Mouse (Mus musculus) granulocyte monocyte progenitor cell, adult 5-6 weeks (primary cell): Measurements from ENCODE around the gene Tmem221. TPM values are rescaled to one million over a fixed set of nuclear protein-coding genes. Genes with fewer than 3 reads are reported as not detected.

ENCODE experiments used
- ATAC-seq: replicated peaks from 2 replicates; pipeline ENCODE4 v1.8.0; 2016; ENCODE audit warnings: mild to moderate bottlenecking, moderate TSS enrichment, inconsistent platforms; ENCODE audit not compliant: poor library complexity, severe bottlenecking
- total RNA-seq, 2 experiments: library from RNA; stranded (forward) in 1 of 2; stranded (reverse) in 1 of 2; fragments of 200-712, 200-1000 nt in 1 of 2; fragments of >200 nt in 1 of 2; fragmentation: Nextera tagmentation in 1 of 2; gene quantifications; 2 replicates each; pipeline ENCODE4 v1.2.3; 2014 to 2017

Gene Tmem221
- not detected in 2 replicates for total RNA-seq (2014; fragmentation: Nextera tagmentation)
- total RNA-seq (2017) = not detected in 2 replicates

- peak; percentile 22 for ATAC-seq
Observed at GRCm38 (mm10) chr8:71558071-71558957, at the start of gene Tmem221. Gene Tmem221, minus strand, starts transcription at chr8:71558871.

- ATAC-seq = no peak
Observed at GRCm38 (mm10) chr8:71604021-71604420, 45.4 kb upstream of the Tmem221 start.

DNA sequence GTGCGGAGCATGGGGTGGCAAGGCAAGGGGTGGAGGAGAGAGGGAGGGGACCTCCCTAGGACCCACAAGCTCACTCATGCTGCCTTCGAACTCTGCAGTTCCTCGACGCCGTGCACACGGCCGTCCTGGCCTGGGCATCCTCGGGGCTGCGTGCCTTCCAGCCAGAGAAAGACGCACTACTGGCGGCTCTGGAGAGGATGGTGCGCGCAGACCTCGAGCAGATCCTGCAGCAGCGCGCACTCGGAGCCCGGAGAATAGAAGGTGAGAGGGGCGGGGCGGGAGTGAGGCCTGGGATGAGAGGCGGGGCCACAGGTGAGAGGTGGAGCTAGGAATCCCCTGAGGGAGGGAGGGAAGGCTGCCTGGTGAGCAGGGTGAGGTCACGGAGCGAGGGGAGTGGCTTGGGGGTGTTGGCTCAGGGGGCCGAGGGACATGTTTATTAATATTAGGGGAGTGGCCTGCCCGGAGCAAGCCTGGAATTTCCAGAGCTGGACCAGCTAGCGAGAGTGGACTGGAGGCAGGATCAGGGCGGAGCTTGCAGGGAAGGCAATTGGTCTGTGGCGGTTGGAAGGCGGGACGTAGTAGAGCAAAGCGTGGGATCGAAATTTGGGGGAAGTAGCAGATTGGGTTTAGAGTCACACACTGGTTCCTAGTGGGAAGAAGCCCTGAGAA, 44.1 kb upstream of the Tmem221 start:
- peak; percentile 67 for ATAC-seq

DNA sequence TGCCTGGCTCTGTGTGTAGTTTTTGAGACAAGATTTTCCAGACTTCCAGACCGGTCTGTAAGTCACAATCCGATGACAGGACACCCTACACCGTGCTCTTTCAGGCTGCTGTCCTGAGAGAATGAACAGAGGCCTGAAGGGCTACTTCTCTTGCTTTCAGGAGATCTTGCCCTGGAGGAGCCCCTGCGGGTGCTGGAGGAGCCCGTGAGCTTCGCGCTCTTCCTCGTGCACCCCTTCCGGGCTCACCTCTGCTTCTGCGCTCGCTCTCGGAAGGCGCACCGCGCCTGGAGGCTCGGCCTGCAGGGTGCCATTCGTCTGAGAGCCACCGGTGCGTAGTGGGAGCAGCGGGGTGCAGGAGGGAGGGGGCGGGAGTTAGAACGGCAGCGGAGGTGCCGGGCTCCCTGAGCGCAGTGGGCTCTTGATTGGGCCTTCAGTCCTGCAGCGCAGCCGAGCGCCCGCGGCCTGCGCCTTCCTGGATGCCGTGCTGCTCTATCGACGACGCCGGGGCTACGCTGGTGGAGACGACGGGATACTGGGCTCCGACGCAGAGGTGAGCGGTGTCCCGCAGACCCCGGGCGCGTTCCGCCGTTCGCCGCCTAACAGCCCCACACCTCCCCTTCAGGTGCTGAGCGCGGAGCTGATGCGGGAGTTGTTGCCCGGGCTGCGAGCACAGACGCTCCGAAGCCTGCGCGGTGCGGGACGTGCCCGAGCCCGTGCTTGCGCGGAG, 43.4 kb upstream of the Tmem221 start:
- peak; percentile 33 for ATAC-seq

GRCm38 (mm10) chr8:71598841-71599240, 40.2 kb upstream of the Tmem221 start:
- no peak for ATAC-seq

DNA sequence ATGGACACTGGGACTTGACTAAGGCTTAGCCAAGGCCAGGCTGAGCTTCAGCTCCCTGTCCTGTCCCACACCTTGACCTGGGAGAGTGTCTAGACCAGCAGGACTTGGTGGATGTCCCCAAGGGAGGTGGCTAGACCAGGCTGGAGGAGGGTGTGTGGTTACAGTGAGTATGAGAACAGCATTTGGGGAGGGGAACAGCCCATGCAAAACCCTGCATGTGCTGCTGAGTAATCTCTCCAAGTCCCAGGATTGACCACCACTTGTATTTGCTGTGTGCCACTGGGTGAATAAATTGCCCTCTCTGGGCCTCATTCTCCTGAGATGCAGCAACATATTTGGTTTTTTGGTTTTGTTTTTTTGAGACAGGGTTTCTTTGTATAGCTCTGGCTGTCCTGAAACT, 39.7 kb upstream of the Tmem221 start:
- no peak for ATAC-seq

- ATAC-seq = no peak
Observed at GRCm38 (mm10) chr8:71597451-71597850, 38.8 kb upstream of the Tmem221 start, which contains the start of gene Fam129c. Gene Fam129c, plus strand, starts transcription at chr8:71597648.

GRCm38 (mm10) chr8:71596798-71597197, 38.1 kb upstream of the Tmem221 start:
- peak; percentile 17; the same call in 1 of the 2 replicates for ATAC-seq

GRCm38 (mm10) chr8:71596384-71596783, 37.7 kb upstream of the Tmem221 start:
- no peak for ATAC-seq

GRCm38 (mm10) chr8:71595862-71596261, 37.2 kb upstream of the Tmem221 start:
- peak; percentile 55 for ATAC-seq

DNA sequence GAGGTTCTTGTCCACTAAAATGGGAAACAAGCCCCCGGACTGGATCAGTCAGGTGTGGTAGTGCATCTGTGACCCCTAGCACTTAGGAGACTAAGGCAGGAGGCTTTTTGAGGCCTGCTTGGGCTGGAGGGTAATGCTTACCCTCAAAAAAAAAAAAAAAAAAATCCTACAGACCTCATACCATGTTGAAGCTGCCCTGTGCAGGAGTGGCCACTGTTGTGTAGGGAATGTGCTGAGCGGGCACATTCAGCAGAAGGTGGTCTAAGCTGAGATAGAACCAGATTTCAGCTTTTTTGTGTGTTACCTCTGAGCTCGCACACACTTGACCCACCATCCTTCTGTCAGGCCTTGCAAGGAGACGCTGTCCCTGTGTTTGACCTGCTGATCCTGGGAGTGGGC, 35.7 kb upstream of the Tmem221 start:
- ATAC-seq = no peak

GRCm38 (mm10) chr8:71593556-71594323, 35.1 kb upstream of the Tmem221 start:
- 0 out of 2 replicates have a peak, but pooled peaks have one; percentile 10 for ATAC-seq

GRCm38 (mm10) chr8:71592374-71593170, 33.9 kb upstream of the Tmem221 start:
- ATAC-seq = peak; percentile 12; the same call in 1 of the 2 replicates

GRCm38 (mm10) chr8:71591471-71592373, 33.1 kb upstream of the Tmem221 start, which contains the start of gene Pgls:
Gene Pgls, plus strand, starts transcription at chr8:71592176.
- ATAC-seq = peak; percentile 61

DNA sequence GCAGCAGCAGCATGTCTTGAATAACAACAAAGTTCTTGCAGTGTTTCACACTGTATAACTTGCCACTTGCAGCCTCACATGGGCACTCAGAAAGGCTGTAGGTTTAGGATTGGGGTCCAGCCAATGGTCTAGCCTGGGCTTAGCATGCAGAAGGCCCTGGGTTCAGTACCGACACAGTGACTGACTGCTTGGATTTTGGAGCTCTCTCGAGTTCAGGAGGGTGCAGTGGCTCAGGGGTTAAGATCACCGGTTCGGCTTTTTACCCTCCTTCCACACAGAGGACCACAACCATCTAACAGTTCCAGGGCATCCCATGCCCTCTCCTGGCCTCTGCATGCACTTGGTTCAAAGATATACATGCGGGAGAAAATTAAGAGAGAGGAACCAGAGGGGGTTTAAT, 32.3 kb upstream of the Tmem221 start:
- ATAC-seq = no peak

DNA sequence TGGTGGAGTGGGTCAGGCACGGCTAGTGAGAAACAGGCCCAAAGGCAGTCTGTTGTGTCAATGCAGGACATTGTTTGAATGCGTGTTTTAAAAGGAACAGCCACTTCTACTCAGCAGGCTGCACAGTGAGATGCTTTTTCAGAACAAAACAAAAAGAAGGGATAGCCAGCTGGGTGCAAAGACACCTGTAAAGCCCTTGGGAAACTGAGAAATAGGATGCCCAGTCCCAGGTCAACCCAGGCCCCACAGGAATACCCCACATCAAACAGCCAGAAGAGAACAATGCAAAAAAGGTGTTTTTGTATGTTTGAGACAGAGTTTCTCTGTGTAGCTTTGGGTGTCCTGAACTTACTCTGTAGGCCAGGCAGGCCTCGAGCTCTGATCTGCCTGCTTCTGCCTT, 30.1 kb upstream of the Tmem221 start:
- ATAC-seq = no peak

GRCm38 (mm10) chr8:71586891-71587290, 28.2 kb upstream of the Tmem221 start:
- ATAC-seq = peak; percentile 54

DNA sequence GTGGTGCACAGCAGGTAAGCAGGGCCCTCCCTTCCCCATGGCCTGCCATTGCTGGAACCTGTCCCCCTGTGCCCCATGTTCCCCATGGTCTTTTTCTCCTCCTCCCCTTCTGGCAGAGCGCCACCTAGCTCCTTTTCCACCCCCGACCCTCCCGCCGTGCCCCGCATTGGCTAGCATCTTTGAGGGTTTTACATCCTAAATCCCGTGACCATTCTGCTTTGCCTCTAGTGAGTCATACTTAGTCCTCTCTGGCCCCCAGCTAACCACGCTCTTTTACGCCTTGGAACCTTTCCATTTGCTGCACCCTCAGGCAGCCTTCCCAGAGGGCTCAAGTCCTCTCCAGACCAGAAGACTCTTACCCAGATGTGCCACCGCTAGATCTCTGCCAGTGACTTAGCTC, 21.5 kb upstream of the Tmem221 start:
- peak; percentile 27; the same call in 1 of the 2 replicates for ATAC-seq
